Mouse (Mus musculus) MEL (cell line): ENCODE data around the gene Gm1113.

ENCODE experiments used
- CTCF ChIP-seq, 3 experiments: IDR thresholded peaks in 2 of 3; conservative IDR thresholded peaks in 1 of 3; 2 replicates each; pipeline ENCODE4 v1.5.1; 2011 to 2012; ENCODE audit warnings: low read length in 3 of 3, low read depth in 2 of 3, mild to moderate bottlenecking in 2 of 3, improper control_type of control experiment in 1 of 3, inconsistent platforms in 1 of 3, mixed read lengths in 1 of 3, moderate library complexity in 1 of 3; ENCODE audit not compliant: control insufficient read depth in 1 of 3, insufficient read depth in 1 of 3, poor library complexity in 1 of 3, severe bottlenecking in 1 of 3
- EP300 ChIP-seq, 2 experiments: IDR thresholded peaks; 2 replicates each; pipeline ENCODE4 v1.6.1; 2011; ENCODE audit warnings: improper control_type of control experiment in 2 of 2, low read length in 2 of 2, low read depth in 1 of 2, mild to moderate bottlenecking in 1 of 2
- MAFK ChIP-seq: IDR thresholded peaks from 2 replicates; pipeline ENCODE4 v1.6.1; 2011; ENCODE audit warnings: low read depth, mild to moderate bottlenecking, low read length, improper control_type of control experiment, borderline replicate concordance
- MEF2A ChIP-seq: IDR thresholded peaks from 2 replicates; pipeline ENCODE4 v1.6.1; 2014; ENCODE audit warnings: low read depth, mild to moderate bottlenecking, inconsistent platforms, low read length, improper control_type of control experiment; ENCODE audit not compliant: poor library complexity, insufficient replicate concordance, severe bottlenecking; ENCODE audit errors: extremely low read depth
- MXI1 ChIP-seq: IDR thresholded peaks from 2 replicates; pipeline ENCODE4 v1.6.1; 2011; ENCODE audit warnings: mild to moderate bottlenecking, low read depth, low read length, improper control_type of control experiment
- NELFE ChIP-seq: IDR thresholded peaks from 2 replicates; pipeline ENCODE4 v1.6.1; 2011; ENCODE audit warnings: low read depth, low read length, improper control_type of control experiment
- POLR2A ChIP-seq, 2 experiments: IDR thresholded peaks; 2 replicates each; pipeline ENCODE4 v1.6.1; 2011 to 2012; ENCODE audit warnings: low read length in 2 of 2, mild to moderate bottlenecking in 2 of 2, control low read depth in 1 of 2, improper control_type of control experiment in 1 of 2, low read depth in 1 of 2, moderate library complexity in 1 of 2; ENCODE audit not compliant: control insufficient read depth in 1 of 2, insufficient read depth in 1 of 2, poor library complexity in 1 of 2
- POLR2AphosphoS2 ChIP-seq: IDR thresholded peaks from 2 replicates; pipeline ENCODE4 v1.6.1; 2011; ENCODE audit warnings: low read length, improper control_type of control experiment
- TCF12 ChIP-seq: IDR thresholded peaks from 2 replicates; pipeline ENCODE4 v1.6.1; 2014; ENCODE audit warnings: low read depth, mild to moderate bottlenecking, inconsistent platforms, low read length, improper control_type of control experiment, moderate library complexity
- ZKSCAN1 ChIP-seq: IDR thresholded peaks from 2 replicates; pipeline ENCODE4 v1.6.1; 2012; ENCODE audit warnings: low read depth, mild to moderate bottlenecking, inconsistent platforms, low read length, improper control_type of control experiment, moderate library complexity

DNA sequence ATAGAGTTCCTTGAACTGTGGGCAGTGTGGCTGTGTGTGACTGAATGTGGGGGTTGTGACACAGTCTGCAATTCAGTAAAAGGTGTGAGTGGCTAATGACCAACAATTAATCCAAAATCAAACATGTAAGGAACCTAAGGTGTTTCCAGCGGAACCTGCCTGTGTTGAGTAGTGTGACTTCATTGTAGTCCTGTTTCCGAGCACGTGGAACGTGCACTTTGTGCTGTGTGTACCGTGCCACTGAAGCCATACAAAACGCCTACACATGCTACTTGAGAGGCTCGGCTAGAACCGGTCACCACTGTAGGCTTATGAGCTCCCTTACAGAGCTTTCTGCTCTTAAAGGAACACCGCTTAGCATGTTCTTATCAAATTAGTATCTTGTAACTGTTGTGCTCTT is 30.4 kb upstream of the Gm1113 start:
- TF ChIP-seq NELFE (no peak), EP300 (IDR thresholded peaks at IDR 0.05; ENCODE audit: low read depth in 1 of 2, low read length in 2 of 2) (no peak), TCF12 (no peak), CTCF (IDR thresholded peaks at IDR 0.05 in 2 of 3, conservative IDR thresholded peaks at IDR 0.05 in 1 of 3; ENCODE audit: control insufficient read depth in 1 of 3, insufficient read depth in 1 of 3, low read depth in 2 of 3, low read length in 3 of 3, poor library complexity in 1 of 3, severe bottlenecking in 1 of 3) (no peak), MXI1 (no peak), MAFK (no peak), ZKSCAN1 (no peak), POLR2A (IDR thresholded peaks at IDR 0.05; ENCODE audit: control insufficient read depth in 1 of 2, insufficient read depth in 1 of 2, low read depth in 1 of 2, low read length in 2 of 2, poor library complexity in 1 of 2) (no peak), POLR2AphosphoS2 (no peak), MEF2A (no peak)
